Mouse (Mus musculus) urinary bladder, adult 2 months (tissue): Measurements from ENCODE around the gene Cs. TPM values are rescaled to one million over a fixed set of nuclear protein-coding genes. Genes with fewer than 3 reads are reported as not detected.

Experiments used
- DNase-seq: peaks from one replicate; pipeline ENCODE4 v3.0.0; 2022; ENCODE audit warnings: low spot score
- polyA plus RNA-seq: library from polyadenylated mRNA; depleted of rRNA; stranded (reverse); fragments of >200 nt; gene quantifications from 2 replicates; pipeline ENCODE4 v1.2.3, GENCODE M21; 2012; rRNA removed

Gene Cs
- polyA plus RNA-seq, 1 experiment: 138 TPM

- DNase-seq: no peak
Observed at GRCm38 (mm10) chr10:128403931-128404330, 66.4 kb downstream of the Cs start.

GRCm38 (mm10) chr10:128408591-128409535, 71.3 kb downstream of the Cs start:
- DNase-seq: no peak

DNA sequence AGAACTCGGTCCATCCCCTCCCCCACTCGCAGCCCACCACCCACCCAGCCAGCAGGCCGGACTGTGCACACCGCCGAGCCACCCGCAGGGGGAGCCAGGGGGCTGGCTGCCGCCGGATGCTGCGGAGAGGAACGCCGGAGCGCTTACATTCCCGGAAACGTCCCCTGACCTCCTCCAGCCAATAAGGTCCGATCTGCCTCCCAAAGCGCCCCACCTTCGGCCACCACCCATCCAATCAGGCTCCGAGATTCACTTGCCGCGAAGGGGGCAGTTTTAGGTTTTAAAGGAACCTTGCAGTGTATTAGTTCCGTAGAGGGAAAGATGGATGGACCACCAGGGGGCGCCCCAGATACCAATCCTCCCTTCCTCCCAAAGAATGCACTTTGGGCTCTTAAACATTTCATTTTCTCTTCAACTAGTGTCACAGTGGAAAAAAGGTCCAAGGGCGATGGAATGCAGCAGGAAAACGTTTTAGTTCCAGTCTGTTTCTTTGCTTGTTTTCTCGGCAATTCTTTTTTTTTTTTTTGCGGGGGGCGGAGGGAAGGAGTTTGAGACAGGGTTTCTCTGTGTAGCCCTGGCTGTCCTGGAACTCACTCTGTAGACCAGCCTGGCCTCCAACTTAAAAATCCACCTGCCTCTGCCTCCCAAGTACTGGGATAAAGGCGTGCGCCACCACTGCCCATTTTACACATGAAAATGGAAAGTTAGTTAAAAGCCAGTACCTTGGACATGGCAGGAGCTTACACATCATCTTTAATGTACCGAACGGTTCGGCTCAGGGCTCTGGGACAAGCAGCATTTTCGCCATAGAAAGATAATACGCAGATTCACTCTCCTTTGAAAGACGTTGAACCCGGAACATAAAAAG, 72.4 kb downstream of the Cs start:
- DNase-seq: peak; percentile 87

DNA sequence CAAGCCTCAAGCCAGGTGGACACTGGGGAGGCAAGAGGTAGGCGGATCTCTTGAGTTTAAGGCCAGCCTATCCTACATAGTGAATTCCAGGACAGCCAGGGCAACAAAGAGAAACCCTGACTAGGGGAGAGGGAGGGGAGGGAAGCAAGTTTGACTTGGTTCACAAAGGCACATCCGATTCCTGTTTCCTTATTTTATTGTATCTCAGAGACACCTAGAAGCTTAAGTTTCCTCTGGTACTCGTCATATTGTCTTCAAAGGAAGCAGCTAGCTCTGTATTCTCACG, 73.0 kb downstream of the Cs start:
- DNase-seq: no peak

- peak; percentile 88 for DNase-seq
Observed at GRCm38 (mm10) chr10:128411211-128412054, 73.9 kb downstream of the Cs start, which contains the start of the genes Nabp2 and Rnf41. TSS of gene Nabp2 (minus strand) at chr10:128411492. TSS of gene Rnf41 (plus strand) at chr10:128411657.

DNA sequence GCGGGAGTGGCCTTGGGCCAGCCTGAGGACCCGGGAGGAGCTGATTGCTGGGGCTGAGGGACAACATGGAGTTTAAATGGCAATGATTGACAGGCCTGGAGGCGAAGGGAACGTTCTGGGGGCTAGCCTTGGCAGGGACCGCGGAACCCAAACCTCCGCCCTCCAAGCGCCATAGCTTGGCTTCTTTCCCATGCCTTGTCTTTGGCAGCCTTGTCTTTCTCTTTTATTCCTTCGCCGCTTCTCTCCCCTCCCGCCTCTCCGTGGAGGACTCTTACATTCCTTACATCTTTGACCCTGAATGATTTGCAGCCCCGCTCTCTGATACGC, 74.5 kb downstream of the Cs start:
- no peak for DNase-seq

Other genes with a start within 250 kb of the Cs start
- gene Baz2a, start 246.2 kb upstream of the Cs start, polyA plus RNA-seq: 29.1 and 31.5 TPM in 2 replicates
- gene Rbms2, start 157.4 kb upstream of the Cs start, polyA plus RNA-seq: 88.2 and 97.5 TPM in 2 replicates
- 1.5 TPM in 2 replicates for gene Gls2, start 143.3 kb upstream of the Cs start, polyA plus RNA-seq
- 12.1 and 14.4 TPM in 2 replicates for gene Spryd4, start 125.9 kb upstream of the Cs start, polyA plus RNA-seq
- not detected in 2 replicates for gene Mip, start 111.9 kb upstream of the Cs start, polyA plus RNA-seq
- gene Timeless, start 105.7 kb upstream of the Cs start, polyA plus RNA-seq: 6.4 and 6.7 TPM in 2 replicates
- gene Apon, start 83.6 kb upstream of the Cs start, polyA plus RNA-seq: 0.03 TPM in 1 of 2 replicates, not detected in the other
- gene Apof, start 69.1 kb upstream of the Cs start, polyA plus RNA-seq: 0.25 TPM in 2 replicates
- 33.0 and 39.1 TPM in 2 replicates for gene Stat2, start 67.2 kb upstream of the Cs start, polyA plus RNA-seq
- gene Il23a, start 39.0 kb upstream of the Cs start, polyA plus RNA-seq: 0.12 TPM in 1 of 2 replicates, not detected in the other
- 27.9 and 31.7 TPM in 2 replicates for gene Pan2, start 34.4 kb upstream of the Cs start, polyA plus RNA-seq
- gene Cnpy2, start 15.3 kb upstream of the Cs start, polyA plus RNA-seq: 118 and 124 TPM in 2 replicates
- 63.6 and 66.9 TPM in 2 replicates for gene Coq10a, start 31.3 kb downstream of the Cs start, polyA plus RNA-seq
- 19.9 and 26.5 TPM in 2 replicates for gene Ankrd52, start 39.4 kb downstream of the Cs start, polyA plus RNA-seq
- gene Slc39a5, start 63.5 kb downstream of the Cs start, polyA plus RNA-seq: not detected in 2 replicates
- gene Nabp2, start 73.8 kb downstream of the Cs start, polyA plus RNA-seq: 47.2 and 50.1 TPM in 2 replicates
- 25.4 and 25.5 TPM in 2 replicates for gene Rnf41, start 73.9 kb downstream of the Cs start, polyA plus RNA-seq
- 91.5 and 97.0 TPM in 2 replicates for gene Smarcc2, start 121.5 kb downstream of the Cs start, polyA plus RNA-seq
- gene Myl6, start 156.4 kb downstream of the Cs start, polyA plus RNA-seq: 10,835 and 11,320 TPM in 2 replicates
- gene Myl6b, start 161.0 kb downstream of the Cs start, polyA plus RNA-seq: 3.0 and 3.3 TPM in 2 replicates
- gene Esyt1, start 188.1 kb downstream of the Cs start, polyA plus RNA-seq: 56.9 and 61.6 TPM in 2 replicates
- 12.5 TPM in 2 replicates for gene Zc3h10, start 210.0 kb downstream of the Cs start, polyA plus RNA-seq
- 2,645 and 3,313 TPM in 2 replicates for gene Rpl41, start 211.6 kb downstream of the Cs start, polyA plus RNA-seq
- 74.1 and 75.9 TPM in 2 replicates for gene Pa2g4, start 228.3 kb downstream of the Cs start, polyA plus RNA-seq